In genomic region chr7:25541464-25541863, GRCm38 (mm10) we compare ENCODE assay signal across 10 mouse cellular contexts. TPM values are rescaled to one million over a fixed set of nuclear protein-coding genes. Genes with fewer than 3 reads are reported as not detected.
DNase-seq lines count a peak whose midpoint lies in the region; ATAC-seq and TF ChIP-seq lines count a peak whose summit lies in the region.
"Not testable (repeated sequence)": the region's sequence is repeated elsewhere in the genome, so short reads cannot be mapped to it uniquely, and the experiment has no call there.
"Had no signal": no experiment of that assay in that cellular context is flagged by ENCODE, and none has a peak within 500 bp of the region (broad histone marks: within the 10 kb centered on the region; RNA-seq: fewer than 3 reads in every experiment).

No protein-coding gene starts in this region.

- not testable (repeated sequence) for H3K27ac ChIP-seq in cortical plate, adult 2 months (ENCODE audit: insufficient read depth, low read length); lung, embryonic 14.5 days (ENCODE audit: low read depth)

- H3K4me3 ChIP-seq in cortical plate, adult 2 months (ENCODE audit: insufficient read depth, low read length); lung, embryonic 14.5 days (ENCODE audit: low read depth, low read length): not testable (repeated sequence)

- not testable (repeated sequence) for H3K4me1 ChIP-seq in cortical plate, adult 2 months (ENCODE audit: control insufficient read depth, insufficient read depth, low read length); lung, embryonic 14.5 days (ENCODE audit: insufficient read depth)

- not testable (repeated sequence) for TF ChIP-seq POLR2A in cortical plate, adult 2 months (IDR thresholded peaks at IDR 0.05; ENCODE audit: extremely low read depth, insufficient read depth, low read length)

- DNase-seq in 416B (ENCODE audit: low read depth) = peak; percentile 49
- DNase-seq in adrenal gland, postnatal 10 days = peak; percentile 23
- DNase-seq in heart, postnatal 4 days = peak; percentile 20
- DNase-seq in kidney, postnatal 36 days = peak; percentile 30 to 52
- DNase-seq in lung, embryonic 14.5 days = peak; percentile 33
- peak; percentile 16 to 18 for DNase-seq in thymus, postnatal 36 days

- not testable (repeated sequence) for H3K27me3 ChIP-seq in lung, embryonic 14.5 days (ENCODE audit: insufficient read depth, low read length)

- H3K36me3 ChIP-seq in lung, embryonic 14.5 days (ENCODE audit: insufficient read depth) = not testable (repeated sequence)

- not testable (repeated sequence) for ATAC-seq in lung, embryonic 14.5 days (ENCODE audit: insufficient read depth)
- peak; percentile 76 for ATAC-seq in neutrophil, adult 5-6 weeks (ENCODE audit: extremely low read depth, insufficient number of reproducible peaks, low FRiP score, poor library complexity, severe bottlenecking)

- 66% methylated on average over 8 of the region's 8 CpGs for WGBS in lung, embryonic 14.5 days

- not testable (repeated sequence) for H3K9me3 ChIP-seq in lung, embryonic 14.5 days (ENCODE audit: low read depth, low read length)

- not testable (repeated sequence) for H3K4me2 ChIP-seq in lung, embryonic 14.5 days

- TF ChIP-seq CTCF in cortical plate, adult 2 months (IDR thresholded peaks at IDR 0.05; ENCODE audit: extremely low read depth, insufficient read depth, low read length) = peak; percentile 31; the same call in 1 of the 2 replicates
- TF ChIP-seq CTCF in lung, embryonic 14.5 days (IDR thresholded peaks at IDR 0.05; ENCODE audit: low read depth) = peak; percentile 58

- not testable (repeated sequence) for H3K9ac ChIP-seq in lung, embryonic 14.5 days

RNA-seq across cellular contexts. Expression of gene Ceacam2, which starts 1.8 kb away (rescaled TPM):
- total RNA-seq in adrenal gland, postnatal 10 days (2021) = 1 to 10 TPM; 2.0 to 3.4 TPM
- polyA plus RNA-seq in cortical plate, adult 2 months (2012; rRNA removed) = 0.27 and 0.38 TPM in 2 replicates
- 1 to 10 TPM in 1 of 2 experiments, under 1 TPM in 1; 0.95 to 1.1 TPM for total RNA-seq in heart, postnatal 4 days (2021)
- polyA plus RNA-seq in lung, embryonic 14.5 days (2014; fragmentation: Nextera tagmentation; extraction: Ambion mirVana) = 0.11 TPM in 1 of 2 replicates, not detected in the other
- total RNA-seq in neutrophil, adult 5-6 weeks (2017) = not detected in 2 replicates
- polyA plus RNA-seq: heart, embryonic 15.5 days; myocyte had no signal
